Comparison of ENCODE assay signal across 10 mouse cellular contexts in the genomic region with DNA sequence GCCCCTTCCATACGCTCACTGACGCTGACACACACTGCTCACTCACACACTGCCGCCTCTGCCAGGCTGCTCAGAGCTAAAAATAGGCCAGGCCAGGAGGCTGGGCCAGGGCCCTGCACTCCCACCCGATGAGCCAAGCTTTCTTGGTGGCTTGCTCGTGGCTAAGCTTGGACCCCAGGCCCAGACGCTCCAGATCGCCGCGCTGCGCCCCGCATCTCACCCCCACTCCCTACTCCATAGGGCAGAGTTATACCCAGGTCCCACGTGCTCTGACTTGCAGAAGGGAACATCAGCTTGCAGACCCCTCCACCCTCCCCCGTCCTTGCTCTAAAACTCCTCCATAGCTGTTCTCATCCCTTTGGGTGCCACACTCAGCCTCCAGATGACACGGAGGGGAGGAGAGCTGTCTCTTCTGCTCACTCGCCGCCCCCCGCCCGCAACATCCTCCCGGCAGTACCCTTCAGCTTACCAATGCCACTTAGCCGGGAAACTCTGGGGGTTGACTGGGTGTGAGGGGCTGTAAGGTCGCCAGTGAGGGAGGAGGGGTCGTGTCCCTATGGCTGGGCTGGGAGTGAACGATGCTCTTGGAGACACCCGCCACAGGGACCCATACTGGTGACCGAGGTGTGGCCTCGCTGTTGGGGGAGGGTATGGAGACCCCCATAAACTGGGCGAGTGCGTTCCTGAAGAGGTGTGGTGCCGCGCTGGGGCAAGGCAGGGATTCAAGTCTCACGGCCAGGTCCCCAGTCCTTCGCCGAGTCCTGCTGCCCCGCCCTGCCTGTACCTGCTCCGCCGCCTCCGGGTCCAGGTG. TPM values are rescaled to one million over a fixed set of nuclear protein-coding genes. Genes with fewer than 3 reads are reported as not detected.
DNase-seq lines count a peak whose midpoint lies in the region; ATAC-seq and TF ChIP-seq lines count a peak whose summit lies in the region.
"Had no signal": no experiment of that assay in that cellular context is flagged by ENCODE, and none has a peak within 500 bp of the region (broad histone marks: within the 10 kb centered on the region; RNA-seq: fewer than 3 reads in every experiment).

No protein-coding gene starts in this region.

- TF ChIP-seq EP300 in liver, postnatal 0 days (IDR thresholded peaks at IDR 0.05; ENCODE audit: low read depth), result no peak

- H3K4me3 ChIP-seq in E14TG2a.4 (replicated peaks; ENCODE audit: low read length), result peak overlapping the region; percentile 92
- H3K4me3 ChIP-seq in embryonic fibroblast, embryonic 13.5 days (ENCODE audit: insufficient read depth, low read length), result peak overlapping the region; percentile 37
- peak overlapping the region; percentile 79 for H3K4me3 ChIP-seq in hindbrain, embryonic 15.5 days
- H3K4me3 ChIP-seq in liver, postnatal 0 days (ENCODE audit: low read depth, low read length), result peak overlapping the region; percentile 32
- H3K4me3 ChIP-seq in small intestine, adult 2 months (ENCODE audit: low read depth, low read length), result peak overlapping the region; percentile 62

- H3K36me3 ChIP-seq in E14TG2a.4 (ENCODE audit: insufficient read depth, low read length), result peaks cover 18% of the 10 kb centered on the region
- no peaks in the 10 kb centered on the region for H3K36me3 ChIP-seq in hindbrain, embryonic 15.5 days
- H3K36me3 ChIP-seq in liver, postnatal 0 days (replicated peaks; ENCODE audit: insufficient read depth, low read length), result no peaks in the 10 kb centered on the region
- H3K36me3 ChIP-seq in small intestine, adult 2 months (ENCODE audit: control insufficient read depth, insufficient read depth, low read length), result no peaks in the 10 kb centered on the region

- H3K27me3 ChIP-seq in E14TG2a.4 (ENCODE audit: insufficient read depth, low read length), result peaks cover 38% of the 10 kb centered on the region
- H3K27me3 ChIP-seq in hindbrain, embryonic 15.5 days, result no peaks in the 10 kb centered on the region
- H3K27me3 ChIP-seq in liver, postnatal 0 days (ENCODE audit: insufficient read depth, low read length), result peaks cover 24% of the 10 kb centered on the region
- peaks cover 20% of the 10 kb centered on the region for H3K27me3 ChIP-seq in small intestine, adult 2 months (ENCODE audit: control insufficient read depth, insufficient read depth, low read length)

- H3K9ac ChIP-seq in hindbrain, embryonic 15.5 days, result peak overlapping the region; percentile 78
- H3K9ac ChIP-seq in liver, postnatal 0 days (replicated peaks), result no peak overlapping the region; the same call in 1 of the 2 replicates

- 1% methylated on average over 36 of the region's 37 CpGs for WGBS in hindbrain, embryonic 15.5 days
- 2% methylated on average over 37 of the region's 37 CpGs for WGBS in liver, postnatal 0 days (ENCODE audit: insufficient replicate concordance)
- WGBS in small intestine, adult 2 months, result 10% methylated on average over 37 of the region's 37 CpGs

- peak; percentile 64 for ATAC-seq in hindbrain, embryonic 15.5 days (ENCODE audit: low FRiP score, low read depth)
- ATAC-seq in liver, postnatal 0 days, result no peak

- TF ChIP-seq POLR2A in embryonic fibroblast, embryonic 13.5 days (IDR thresholded peaks at IDR 0.05; ENCODE audit: low read depth, low read length), result no peak
- TF ChIP-seq POLR2A in small intestine, adult 2 months (IDR thresholded peaks at IDR 0.05; ENCODE audit: low read depth, low read length), result no peak

- H3K9me3 ChIP-seq in E14TG2a.4 (ENCODE audit: low read length), result no peaks in the 10 kb centered on the region
- no peaks in the 10 kb centered on the region for H3K9me3 ChIP-seq in hindbrain, embryonic 15.5 days
- H3K9me3 ChIP-seq in liver, postnatal 0 days (ENCODE audit: low read length), result no peaks in the 10 kb centered on the region

- TF ChIP-seq CTCF in E14TG2a.4 (conservative IDR thresholded peaks at IDR 0.05; ENCODE audit: low read length), result no peak
- TF ChIP-seq CTCF in embryonic fibroblast, embryonic 13.5 days (IDR thresholded peaks at IDR 0.05; ENCODE audit: borderline replicate concordance, insufficient read depth, low read length), result no peak
- TF ChIP-seq CTCF in liver, postnatal 0 days (IDR thresholded peaks at IDR 0.05; ENCODE audit: low read depth), result no peak
- TF ChIP-seq CTCF in small intestine, adult 2 months (IDR thresholded peaks at IDR 0.05; ENCODE audit: extremely low read depth, insufficient read length, insufficient replicate concordance, low read depth, low read length), result no peak

- H3K27ac ChIP-seq in embryonic fibroblast, embryonic 13.5 days (ENCODE audit: insufficient read depth, low read length), result no peak overlapping the region
- H3K27ac ChIP-seq in hindbrain, embryonic 15.5 days (replicated peaks), result peak overlapping the region; percentile 82
- no peak overlapping the region for H3K27ac ChIP-seq in liver, postnatal 0 days (ENCODE audit: low read depth)
- H3K27ac ChIP-seq in small intestine, adult 2 months (ENCODE audit: insufficient read depth, low read depth, low read length), result no peak overlapping the region

- H3K4me2 ChIP-seq in hindbrain, embryonic 15.5 days, result peak overlapping the region; percentile 88
- peak overlapping the region; percentile 60 for H3K4me2 ChIP-seq in liver, postnatal 0 days (ENCODE audit: low read depth, low read length)

- peak; percentile 38 for DNase-seq in cerebellum, adult 9-11 months
- no peak for DNase-seq in cerebellum, adult 9-10 months
- peak; percentile 12 for DNase-seq in liver, postnatal 0 days
- no peak for DNase-seq in thymus, postnatal 36 days

- peaks cover 67% of the 10 kb centered on the region for H3K4me1 ChIP-seq in E14TG2a.4 (replicated peaks; ENCODE audit: low read depth, low read length)
- H3K4me1 ChIP-seq in embryonic fibroblast, embryonic 13.5 days (ENCODE audit: control insufficient read depth, insufficient read depth, low read length), result no peaks in the 10 kb centered on the region; the same call in 1 of the 2 replicates
- peaks cover 35% of the 10 kb centered on the region for H3K4me1 ChIP-seq in hindbrain, embryonic 15.5 days (replicated peaks)
- no peaks in the 10 kb centered on the region for H3K4me1 ChIP-seq in liver, postnatal 0 days (ENCODE audit: insufficient read depth)
- 0 out of 2 replicates have a peak, but pooled peaks cover 4% of the 10 kb centered on the region for H3K4me1 ChIP-seq in small intestine, adult 2 months (ENCODE audit: control insufficient read depth, insufficient read depth, insufficient read length, low read length)

RNA-seq across cellular contexts. Expression of a gene that starts 0.6 kb away (rescaled TPM):
- 2.0 and 2.1 TPM in 2 replicates for polyA plus RNA-seq in embryonic fibroblast, embryonic 13.5 days (2011; ENCODE audit: insufficient read length, low read depth, missing spikeins)
- polyA plus RNA-seq in hindbrain, embryonic 15.5 days (2015; fragmentation: Nextera tagmentation; extraction: Ambion mirVana), result 138 and 148 TPM in 2 replicates
- polyA plus RNA-seq in liver, postnatal 0 days (2015; fragmentation: Nextera tagmentation; extraction: Ambion mirVana), result 3.5 and 4.4 TPM in 2 replicates
- 2.3 and 2.7 TPM in 2 replicates for polyA plus RNA-seq in small intestine, adult 2 months (2012; rRNA removed)

RNA-seq across cellular contexts. Expression of a gene that starts 27.7 kb away (rescaled TPM):
- not detected in 2 replicates for polyA plus RNA-seq in embryonic fibroblast, embryonic 13.5 days (2011; ENCODE audit: insufficient read length, low read depth, missing spikeins)
- not detected in 2 replicates for polyA plus RNA-seq in hindbrain, embryonic 15.5 days (2015; fragmentation: Nextera tagmentation; extraction: Ambion mirVana)
- polyA plus RNA-seq in liver, postnatal 0 days (2015; fragmentation: Nextera tagmentation; extraction: Ambion mirVana), result not detected in 2 replicates
- 0.38 and 0.50 TPM in 2 replicates for polyA plus RNA-seq in small intestine, adult 2 months (2012; rRNA removed)
- polyA plus RNA-seq: C2C12; gonadal fat pad, adult 2 months had no signal

RNA-seq across cellular contexts. Expression of a gene that starts 34.4 kb away (rescaled TPM):
- 3.4 and 5.4 TPM in 2 replicates for polyA plus RNA-seq in embryonic fibroblast, embryonic 13.5 days (2011; ENCODE audit: insufficient read length, low read depth, missing spikeins)
- polyA plus RNA-seq in hindbrain, embryonic 15.5 days (2015; fragmentation: Nextera tagmentation; extraction: Ambion mirVana), result 79.4 and 94.9 TPM in 2 replicates
- polyA plus RNA-seq in liver, postnatal 0 days (2015; fragmentation: Nextera tagmentation; extraction: Ambion mirVana), result 0.24 and 0.62 TPM in 2 replicates
- polyA plus RNA-seq in small intestine, adult 2 months (2012; rRNA removed), result 2.3 and 4.2 TPM in 2 replicates

Comparison
In these comparisons a context has a peak if more than half of its experiments do, and no peak if none do; other contexts are left out.
1. DNase-seq: peak in cerebellum, adult 9-11 months (single experiment) and liver, postnatal 0 days (single experiment); none in cerebellum, adult 9-10 months (single experiment) and thymus, postnatal 36 days (0 of 2).
2. H3K4me3 ChIP-seq: peak in every context shown above with its lines; median percentile 92 in E14TG2a.4; 79 in hindbrain, embryonic 15.5 days; 62 in small intestine, adult 2 months; 37 in embryonic fibroblast, embryonic 13.5 days; 32 in liver, postnatal 0 days.
3. RNA of a gene that starts 0.6 kb away (polyA plus RNA-seq): 138 to 148 TPM in hindbrain, embryonic 15.5 days; 3.5 to 4.4 TPM in liver, postnatal 0 days, 2.3 to 2.7 TPM in small intestine, adult 2 months and 2.0 to 2.1 TPM in embryonic fibroblast, embryonic 13.5 days; every median in the first group is over 10 times any median in the second.
4. RNA of a gene that starts 34.4 kb away (polyA plus RNA-seq): 79.4 to 94.9 TPM in hindbrain, embryonic 15.5 days; 2.3 to 4.2 TPM in small intestine, adult 2 months, 3.4 to 5.4 TPM in embryonic fibroblast, embryonic 13.5 days and 0.24 to 0.62 TPM in liver, postnatal 0 days; every median in the first group is over 10 times any median in the second.